Mouse (Mus musculus) lung, embryonic 15.5 days (tissue): ENCODE data around the gene Tiprl. TPM values are rescaled to one million over a fixed set of nuclear protein-coding genes. Genes with fewer than 3 reads are reported as not detected.

Experiments
- ATAC-seq: fragments of 200-750 bp; cut with Nextera tagmentation; 2 replicates; pipeline ENCODE4 v1.8.0; 2017; ENCODE audit warnings: moderate number of reproducible peaks, borderline replicate concordance; ENCODE audit not compliant: low FRiP score, low TSS enrichment; ENCODE audit errors: extremely low read depth
- H3K27ac ChIP-seq: fragments of 300-500 bp; sonication (generic); 2 replicates; pipeline ENCODE4 v1.5.1; 2015; ENCODE audit warnings: moderate library complexity, mild to moderate bottlenecking, inconsistent platforms
- H3K27me3 ChIP-seq: fragments of 300-500 bp; sonication (generic); 2 replicates; pipeline ENCODE4 v1.6.1; 2015; ENCODE audit warnings: inconsistent platforms
- H3K36me3 ChIP-seq: fragments of 300-500 bp; sonication (generic); 2 replicates; pipeline ENCODE4 v1.6.1; 2015; ENCODE audit warnings: inconsistent platforms
- H3K4me1 ChIP-seq: fragments of 300-500 bp; sonication (generic); 2 replicates; pipeline ENCODE4 v1.6.1; 2015; ENCODE audit warnings: inconsistent platforms
- H3K4me2 ChIP-seq: fragments of 300-500 bp; sonication (generic); 2 replicates; pipeline ENCODE4 v1.6.1; 2015; ENCODE audit warnings: inconsistent platforms, mild to moderate bottlenecking, moderate library complexity
- H3K4me3 ChIP-seq: fragments of 300-500 bp; sonication (generic); 2 replicates; pipeline ENCODE4 v1.5.1; 2015; ENCODE audit warnings: mild to moderate bottlenecking, inconsistent platforms
- H3K9ac ChIP-seq: fragments of 300-500 bp; sonication (generic); 2 replicates; pipeline ENCODE4 v1.6.1; 2015; ENCODE audit warnings: inconsistent platforms
- H3K9me3 ChIP-seq: fragments of 300-500 bp; sonication (generic); 2 replicates; pipeline ENCODE4 v1.6.1; 2016; ENCODE audit warnings: inconsistent platforms
- WGBS: fragments of 180-500 bp; shearing (Covaris S2); methylation state at CpG from one replicate; pipeline ENCODE4 v1.1.7; 2015; 5-methylcytosine and 5-hydroxymethylcytosine counted together
- polyA plus RNA-seq: library from polyadenylated mRNA; unstranded; fragments of >200 nt; fragmentation: Nextera tagmentation; extraction: Ambion mirVana; gene quantifications from 2 replicates; pipeline ENCODE4 v1.2.1, GENCODE M21; 2015

The Tiprl gene
- polyA plus RNA-seq, 1 experiment from 2014 or later, result 102 TPM

GRCm38 (mm10) chr1:165169462-165169861 lies 67.3 kb downstream of the Tiprl start:
- Histone ChIP-seq H3K27ac (no peak overlapping the region), H3K4me3 (no peak overlapping the region), H3K9me3 (no peaks in the 10 kb centered on the region), H3K27me3 (no peaks in the 10 kb centered on the region), H3K4me2 (no peak overlapping the region), H3K4me1 (no peaks in the 10 kb centered on the region), H3K9ac (no peak overlapping the region), H3K36me3 (no peaks in the 10 kb centered on the region)
- ATAC-seq, result no peak
- WGBS, result 68% methylated on average over 3 of the region's 3 CpGs

- WGBS, result 74% methylated on average over 6 of the region's 6 CpGs
- Histone ChIP-seq H3K9ac (no peak overlapping the region), H3K4me2 (no peak overlapping the region), H3K9me3 (no peaks in the 10 kb centered on the region), H3K4me3 (no peak overlapping the region), H3K36me3 (no peaks in the 10 kb centered on the region), H3K27me3 (no peaks in the 10 kb centered on the region), H3K27ac (no peak overlapping the region), H3K4me1 (no peaks in the 10 kb centered on the region)
- ATAC-seq, result no peak
These were observed 71.9 kb downstream of the Tiprl start for GRCm38 (mm10) chr1:165164920-165165319.

Other genes starting within 250 kb of the Tiprl start
- gene Tbx19, start 76.2 kb downstream of the Tiprl start, polyA plus RNA-seq, result 0.05 TPM in 1 of 2 replicates, not detected in the other
- 17.2 and 19.2 TPM in 2 replicates for gene Sft2d2, start 42.6 kb downstream of the Tiprl start, polyA plus RNA-seq
- 0.84 and 0.89 TPM in 2 replicates for gene Gpr161, start 58.8 kb upstream of the Tiprl start, polyA plus RNA-seq
- 11.3 and 13.5 TPM in 2 replicates for gene Dcaf6, start 223.5 kb upstream of the Tiprl start, polyA plus RNA-seq
- gene Mpc2, start 223.6 kb upstream of the Tiprl start, polyA plus RNA-seq, result 120 and 130 TPM in 2 replicates
- 0.08 TPM in 1 of 2 replicates, not detected in the other for gene Adcy10, start 248.2 kb upstream of the Tiprl start, polyA plus RNA-seq